Mouse (Mus musculus) hindbrain, embryonic 10.5 days (tissue): ENCODE results near the gene Cfap65. TPM values are rescaled to one million over a fixed set of nuclear protein-coding genes. Genes with fewer than 3 reads are reported as not detected.

Source experiments
- DNase-seq: peaks from one replicate; pipeline ENCODE4 v3.0.0-alpha.2; 2017; ENCODE audit warnings: low spot score
- H3K27ac ChIP-seq: fragments of 300-500 bp; sonication (generic); 2 replicates; pipeline ENCODE4 v1.5.1; 2016; ENCODE audit warnings: mild to moderate bottlenecking, moderate library complexity
- H3K27me3 ChIP-seq: fragments of 300-500 bp; sonication (generic); 2 replicates; pipeline ENCODE4 v1.6.1; 2016; ENCODE audit warnings: mild to moderate bottlenecking; ENCODE audit not compliant: poor library complexity, insufficient read depth, severe bottlenecking
- H3K36me3 ChIP-seq: fragments of 300-500 bp; sonication (generic); 2 replicates; pipeline ENCODE4 v1.6.1; 2016; ENCODE audit warnings: mild to moderate bottlenecking, moderate library complexity
- H3K4me1 ChIP-seq: fragments of 300-500 bp; sonication (generic); replicated peaks from 2 replicates; pipeline ENCODE4 v1.6.1; 2016; ENCODE audit warnings: mild to moderate bottlenecking
- H3K4me3 ChIP-seq: fragments of 300-500 bp; sonication (generic); 2 replicates; pipeline ENCODE4 v1.5.1; 2016; ENCODE audit warnings: mild to moderate bottlenecking, moderate library complexity
- H3K9me3 ChIP-seq: fragments of 300-500 bp; sonication (generic); 2 replicates; pipeline ENCODE4 v1.6.1; 2016; ENCODE audit warnings: mild to moderate bottlenecking, moderate library complexity
- WGBS: fragments of 180-500 bp; shearing (Covaris S2); methylation state at CpG from one replicate; pipeline ENCODE4 v1.1.7; 2016; 5-methylcytosine and 5-hydroxymethylcytosine counted together
- polyA plus RNA-seq: library from polyadenylated mRNA; unstranded; fragments of >200 nt; fragmentation: Nextera tagmentation; extraction: Ambion mirVana; gene quantifications from 2 replicates; pipeline ENCODE4 v1.2.1, GENCODE M21; 2016

The Cfap65 gene
- polyA plus RNA-seq, 1 experiment from 2014 or later = 1.7 TPM

GRCm38 (mm10) chr1:74884196-74885141 is 50.9 kb downstream of the Cfap65 start:
- Histone ChIP-seq H3K4me1 (peaks cover 35% of the 10 kb centered on the region), H3K27me3 (peaks cover 99% of the 10 kb centered on the region), H3K27ac (no peak overlapping the region), H3K4me3 (peak overlapping the region; percentile 44), H3K9me3 (no peaks in the 10 kb centered on the region), H3K36me3 (no peaks in the 10 kb centered on the region)
- DNase-seq = peak; percentile 49
- WGBS = 1% methylated on average over 57 of the region's 57 CpGs

DNA sequence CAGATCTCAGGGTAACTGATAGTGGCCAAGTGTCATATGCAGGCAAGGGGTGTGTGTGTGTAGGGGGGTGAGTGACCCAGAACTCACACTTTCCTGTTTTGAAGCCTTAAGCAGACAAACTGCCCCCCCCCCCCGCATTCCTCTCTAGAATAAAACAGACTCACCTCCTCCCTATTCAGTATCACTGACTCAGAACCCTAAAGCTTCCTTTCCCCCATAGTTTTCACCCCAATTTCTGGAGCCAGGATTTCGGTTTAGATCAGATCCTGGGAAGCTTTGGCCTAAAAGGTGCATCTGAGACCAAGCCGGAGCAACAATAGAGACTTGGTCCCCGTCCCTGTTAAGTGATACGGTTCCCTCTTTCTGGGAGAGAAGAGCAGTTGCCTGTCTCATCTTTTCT is 52.0 kb downstream of the Cfap65 start:
- Histone ChIP-seq H3K4me3 (no peak overlapping the region), H3K27me3 (peaks cover 99% of the 10 kb centered on the region), H3K4me1 (peaks cover 35% of the 10 kb centered on the region), H3K27ac (no peak overlapping the region), H3K9me3 (no peaks in the 10 kb centered on the region), H3K36me3 (no peaks in the 10 kb centered on the region)
- WGBS = 5% methylated on average over 5 of the region's 5 CpGs
- DNase-seq = no peak

DNA sequence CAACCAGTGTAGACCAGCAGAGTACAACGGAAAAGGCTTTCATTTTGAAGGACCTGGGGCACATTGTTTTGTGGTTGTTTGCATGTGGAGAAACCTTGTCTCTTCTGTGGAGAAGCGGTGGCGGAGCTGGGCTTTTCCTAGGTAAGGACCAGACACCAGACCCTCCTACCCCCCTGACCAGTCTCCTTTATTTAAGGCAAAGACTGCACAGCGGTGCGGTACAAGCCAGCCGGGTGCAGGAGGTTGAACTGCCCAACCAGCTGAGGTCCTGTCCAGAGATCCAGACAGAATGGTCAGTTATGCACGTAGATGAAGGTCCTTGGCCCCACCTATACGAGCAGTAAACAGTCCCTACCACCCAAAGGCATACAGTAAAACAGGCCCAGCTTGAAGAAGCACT is 52.6 kb downstream of the Cfap65 start:
- Histone ChIP-seq H3K27ac (no peak overlapping the region), H3K9me3 (no peaks in the 10 kb centered on the region), H3K4me1 (peaks cover 35% of the 10 kb centered on the region), H3K27me3 (peaks cover 99% of the 10 kb centered on the region), H3K4me3 (peak overlapping the region; percentile 49), H3K36me3 (no peaks in the 10 kb centered on the region)
- under 1% methylated on average over 8 of the region's 8 CpGs for WGBS
- DNase-seq = peak; percentile 36

DNA sequence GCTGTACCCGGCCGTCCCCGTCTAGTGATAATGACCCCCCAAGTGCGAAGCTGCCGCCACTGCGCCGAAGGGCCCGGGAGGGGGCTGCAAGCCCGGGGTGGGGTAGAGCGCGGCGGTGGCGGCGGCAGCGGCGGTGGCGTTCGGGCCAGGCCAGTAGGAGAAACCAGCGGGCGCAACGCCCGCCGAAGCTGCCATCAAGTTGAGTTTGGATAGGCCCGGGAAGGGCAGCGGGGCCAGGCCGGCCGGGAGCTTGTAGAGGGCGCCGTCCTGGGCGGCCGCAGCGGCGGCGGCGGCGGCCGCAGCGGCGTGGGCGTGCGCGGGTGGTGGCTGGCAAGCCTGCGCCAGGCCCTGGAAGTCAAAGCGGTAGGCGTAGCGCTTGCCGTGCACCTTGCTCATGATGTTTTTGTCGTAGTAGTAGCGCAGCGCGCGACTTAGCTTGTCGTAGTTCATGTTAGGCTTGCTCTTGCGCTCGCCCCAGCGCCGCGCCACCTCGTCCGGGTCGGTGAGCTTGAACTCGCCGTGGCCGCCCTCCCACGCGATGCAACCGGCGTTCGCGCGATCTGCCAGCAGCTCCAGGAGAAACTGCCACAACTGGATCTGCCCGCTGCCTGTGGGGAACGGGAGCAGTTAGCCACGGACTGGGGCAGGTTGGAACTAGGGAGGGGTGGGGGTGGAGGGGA is 53.2 kb downstream of the Cfap65 start:
- Histone ChIP-seq H3K4me3 (peak overlapping the region; percentile 49), H3K27me3 (peaks cover 98% of the 10 kb centered on the region), H3K4me1 (peaks cover 35% of the 10 kb centered on the region), H3K9me3 (no peaks in the 10 kb centered on the region), H3K27ac (0 out of 2 replicates have a peak overlapping the region, but pooled peaks have one; percentile 25), H3K36me3 (no peaks in the 10 kb centered on the region)
- under 1% methylated on average over 74 of the region's 74 CpGs for WGBS
- peak; percentile 58 for DNase-seq

DNA sequence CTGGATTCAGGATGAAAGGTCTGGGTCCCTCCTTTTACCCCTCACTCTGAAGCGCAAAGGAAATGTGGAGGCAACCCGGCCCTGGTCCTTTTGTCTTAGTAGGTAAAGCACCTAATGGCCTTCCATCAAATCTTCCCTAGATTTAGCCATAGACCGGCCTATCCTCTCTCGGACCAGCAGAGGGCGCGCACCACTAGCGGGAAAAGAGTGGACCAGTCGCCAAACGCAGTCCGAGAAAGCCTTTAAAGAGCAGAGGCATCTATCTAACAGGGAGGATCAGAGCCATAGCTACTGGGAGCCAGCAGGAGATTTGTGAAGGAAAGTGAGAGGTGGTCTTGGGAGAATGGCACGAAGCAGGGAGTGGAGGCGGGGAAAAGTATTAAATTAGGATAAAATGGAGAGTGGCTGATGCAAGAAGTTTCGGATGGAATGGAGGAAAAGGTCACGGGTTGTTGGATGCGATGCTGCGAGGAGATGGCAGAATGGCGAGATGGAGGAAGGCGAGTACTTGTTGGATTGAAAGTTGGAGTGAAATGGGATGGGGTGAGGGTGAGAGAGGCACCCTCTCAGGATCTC is 54.5 kb downstream of the Cfap65 start:
- Histone ChIP-seq H3K4me3 (peak overlapping the region; percentile 5; the same call in 1 of the 2 replicates), H3K9me3 (no peaks in the 10 kb centered on the region), H3K4me1 (peaks cover 34% of the 10 kb centered on the region), H3K36me3 (no peaks in the 10 kb centered on the region), H3K27ac (no peak overlapping the region), H3K27me3 (peaks cover 96% of the 10 kb centered on the region)
- peak; percentile 81 for DNase-seq
- WGBS = 3% methylated on average over 18 of the region's 18 CpGs

- H3K9me3 ChIP-seq = no peaks in the 10 kb centered on the region
- H3K4me1 ChIP-seq = peaks cover 12% of the 10 kb centered on the region
- H3K27me3 ChIP-seq = peaks cover 69% of the 10 kb centered on the region
- no peak overlapping the region for H3K4me3 ChIP-seq
- no peak overlapping the region for H3K27ac ChIP-seq
- no peak for DNase-seq
- 56% methylated on average over 3 of the region's 3 CpGs for WGBS
- no peaks in the 10 kb centered on the region for H3K36me3 ChIP-seq
These were observed 58.2 kb downstream of the Cfap65 start for GRCm38 (mm10) chr1:74877199-74877598.

DNA sequence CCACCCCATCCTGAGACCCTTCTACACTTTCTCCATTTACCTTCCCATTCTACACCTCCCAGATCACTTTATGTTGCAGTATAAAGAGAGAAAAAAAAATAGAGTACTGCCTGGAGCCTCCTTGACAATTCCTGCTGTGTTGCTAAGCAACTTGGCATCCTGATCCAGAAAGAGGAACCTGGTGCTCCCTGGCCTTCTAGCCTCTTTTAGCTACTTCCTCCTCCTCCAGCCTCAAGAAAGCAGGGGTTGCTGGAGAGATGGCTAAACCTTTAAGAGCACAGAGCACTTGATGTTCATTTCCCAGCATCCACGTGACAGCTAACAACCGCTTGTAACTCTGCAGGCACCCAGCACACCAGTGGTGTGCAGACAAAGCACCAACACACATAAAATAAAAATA is 63.2 kb downstream of the Cfap65 start:
- Histone ChIP-seq H3K27me3 (peaks cover 21% of the 10 kb centered on the region; the same call in 1 of the 2 replicates), H3K4me1 (no peaks in the 10 kb centered on the region), H3K27ac (no peak overlapping the region), H3K36me3 (no peaks in the 10 kb centered on the region), H3K9me3 (no peaks in the 10 kb centered on the region), H3K4me3 (no peak overlapping the region)
- 70% methylated on average over 2 of the region's 2 CpGs for WGBS
- no peak for DNase-seq

DNA sequence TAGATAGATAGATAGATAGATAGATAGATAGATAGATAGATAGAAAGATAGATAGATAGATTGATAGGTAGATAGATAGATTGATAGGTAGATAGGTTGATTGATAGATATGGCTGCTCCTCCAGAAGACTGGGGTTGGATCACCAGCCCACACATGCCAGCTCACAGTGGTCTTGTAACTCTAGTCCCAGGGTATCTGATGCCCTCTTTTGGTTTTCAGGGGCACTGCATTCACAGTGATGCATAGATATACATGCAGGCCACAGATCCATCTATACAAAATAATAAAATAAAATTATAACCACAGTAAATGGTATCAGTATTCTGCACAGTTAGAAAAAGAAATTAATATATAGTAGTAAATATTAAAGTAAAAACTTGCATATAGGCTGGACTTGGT is 73.6 kb downstream of the Cfap65 start:
- DNase-seq = no peak
- no peaks in the 10 kb centered on the region for H3K9me3 ChIP-seq
- H3K4me1 ChIP-seq = peaks cover 32% of the 10 kb centered on the region
- no peak overlapping the region for H3K4me3 ChIP-seq
- no peak overlapping the region for H3K27ac ChIP-seq
- H3K27me3 ChIP-seq = peaks cover 40% of the 10 kb centered on the region
- no peaks in the 10 kb centered on the region for H3K36me3 ChIP-seq

- DNase-seq = peak; percentile 6
- Histone ChIP-seq H3K27ac (no peak overlapping the region), H3K27me3 (peaks cover 62% of the 10 kb centered on the region), H3K36me3 (no peaks in the 10 kb centered on the region), H3K4me3 (peak overlapping the region; percentile 82; the same call in 1 of the 2 replicates), H3K9me3 (no peaks in the 10 kb centered on the region), H3K4me1 (peaks cover 56% of the 10 kb centered on the region)
- WGBS = 35% methylated on average over 6 of the region's 6 CpGs
These were observed 76.0 kb downstream of the Cfap65 start for GRCm38 (mm10) chr1:74859223-74859984.

DNA sequence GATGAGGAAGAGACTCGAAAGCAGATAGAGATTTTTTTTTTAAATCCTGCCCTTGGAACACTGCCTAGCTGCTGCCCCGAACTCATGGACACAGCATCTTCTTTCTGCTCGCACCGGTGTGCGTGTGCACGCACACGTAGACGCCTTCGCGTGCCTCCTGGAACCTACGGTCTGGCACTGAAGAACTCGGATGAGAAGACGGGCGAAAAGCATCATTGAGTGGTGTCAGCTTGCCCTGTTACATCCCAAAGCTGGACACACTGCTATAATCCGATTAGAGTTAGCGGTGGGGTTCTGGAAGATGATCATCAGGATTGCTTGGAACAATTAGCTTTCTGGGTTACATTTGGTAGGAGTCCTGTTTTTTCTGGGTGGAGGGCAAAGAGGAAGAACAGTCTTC is 76.6 kb downstream of the Cfap65 start:
- Histone ChIP-seq H3K27me3 (peaks cover 68% of the 10 kb centered on the region), H3K36me3 (no peaks in the 10 kb centered on the region), H3K4me3 (peak overlapping the region; percentile 82), H3K9me3 (no peaks in the 10 kb centered on the region), H3K4me1 (peaks cover 62% of the 10 kb centered on the region), H3K27ac (no peak overlapping the region)
- no peak for DNase-seq
- WGBS = 7% methylated on average over 16 of the region's 16 CpGs

DNA sequence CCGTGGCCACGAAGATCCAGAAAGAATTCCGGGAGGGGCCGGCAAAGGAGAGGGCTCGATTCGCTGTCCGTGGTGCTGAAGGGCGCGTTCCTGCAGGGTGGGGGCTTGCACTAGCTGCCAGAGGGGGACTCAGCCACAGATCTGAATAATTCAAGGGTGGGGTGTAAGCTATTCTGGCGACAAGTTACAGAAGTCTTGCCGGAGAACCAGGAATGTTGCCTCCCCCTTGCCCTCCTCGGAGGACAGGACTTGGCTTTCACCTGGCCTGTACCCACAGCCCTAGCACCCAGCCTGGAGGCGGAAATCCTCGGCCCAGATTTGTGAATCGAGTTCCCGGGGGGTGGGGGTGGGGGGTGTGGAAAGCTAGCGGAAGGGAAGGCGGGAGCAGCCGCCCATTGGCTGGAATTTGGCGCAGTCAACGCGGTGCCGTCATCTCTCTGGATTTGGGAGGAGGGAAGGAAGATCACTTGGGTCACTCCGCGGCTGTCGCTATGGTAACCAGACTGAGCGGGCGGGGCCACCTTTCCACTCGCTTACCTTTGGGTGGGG is 77.2 kb downstream of the Cfap65 start:
- Histone ChIP-seq H3K36me3 (no peaks in the 10 kb centered on the region), H3K27me3 (peaks cover 73% of the 10 kb centered on the region), H3K4me1 (peaks cover 67% of the 10 kb centered on the region), H3K9me3 (no peaks in the 10 kb centered on the region), H3K4me3 (peak overlapping the region; percentile 82), H3K27ac (peak overlapping the region; percentile 59)
- peak; percentile 86 for DNase-seq
- WGBS = under 1% methylated on average over 29 of the region's 29 CpGs

- WGBS = 6% methylated on average over 4 of the region's 4 CpGs
- peaks cover 79% of the 10 kb centered on the region for H3K27me3 ChIP-seq
- peaks cover 73% of the 10 kb centered on the region for H3K4me1 ChIP-seq
- DNase-seq = no peak
- no peaks in the 10 kb centered on the region for H3K36me3 ChIP-seq
- no peaks in the 10 kb centered on the region for H3K9me3 ChIP-seq
- H3K27ac ChIP-seq = peak overlapping the region; percentile 59
- peak overlapping the region; percentile 82 for H3K4me3 ChIP-seq
These were observed 77.7 kb downstream of the Cfap65 start for GRCm38 (mm10) chr1:74857677-74858076.
